Mouse (Mus musculus) T-cell, adult 2 months (primary cell): Measurements from ENCODE around the gene Blvrb.
A peak's percentile ranks its signal among the peaks of the same experiment; 100 is the strongest.

Experiments used
- DNase-seq: peaks from one replicate; pipeline ENCODE4 v3.0.0; 2022; ENCODE audit warnings: low spot score

The Blvrb gene

GRCm38 (mm10) chr7:27447419-27448286 is at the start of gene Blvrb, which contains the start of gene Sptbn4:
TSS of gene Blvrb (plus strand) at chr7:27447978.
TSS of gene Sptbn4 (minus strand) at chr7:27447686.
- DNase-seq: peak; percentile 97

DNA sequence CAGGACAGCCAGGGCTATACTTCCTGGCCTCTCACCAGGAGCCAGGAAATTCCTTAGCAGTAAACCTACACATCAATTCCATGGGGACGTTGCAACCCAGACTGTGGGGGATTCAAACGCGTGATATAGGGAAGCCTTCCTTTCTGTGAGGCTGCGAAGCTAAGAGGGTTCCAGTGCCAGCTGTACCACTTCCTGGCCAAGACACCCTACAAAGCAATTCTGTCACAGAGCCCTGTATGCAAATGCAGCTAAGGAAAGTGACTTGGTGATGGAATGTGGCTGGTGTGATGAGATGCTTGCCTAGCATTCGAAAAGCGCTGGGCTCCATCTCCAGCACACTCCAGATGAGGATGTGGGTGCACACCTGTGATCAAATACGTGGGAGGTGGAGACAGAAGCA is 47.2 kb upstream of the Blvrb start:
- DNase-seq: no peak

- peak; percentile 43 for DNase-seq
Measured at GRCm38 (mm10) chr7:27402675-27403074, 45.1 kb upstream of the Blvrb start.

DNA sequence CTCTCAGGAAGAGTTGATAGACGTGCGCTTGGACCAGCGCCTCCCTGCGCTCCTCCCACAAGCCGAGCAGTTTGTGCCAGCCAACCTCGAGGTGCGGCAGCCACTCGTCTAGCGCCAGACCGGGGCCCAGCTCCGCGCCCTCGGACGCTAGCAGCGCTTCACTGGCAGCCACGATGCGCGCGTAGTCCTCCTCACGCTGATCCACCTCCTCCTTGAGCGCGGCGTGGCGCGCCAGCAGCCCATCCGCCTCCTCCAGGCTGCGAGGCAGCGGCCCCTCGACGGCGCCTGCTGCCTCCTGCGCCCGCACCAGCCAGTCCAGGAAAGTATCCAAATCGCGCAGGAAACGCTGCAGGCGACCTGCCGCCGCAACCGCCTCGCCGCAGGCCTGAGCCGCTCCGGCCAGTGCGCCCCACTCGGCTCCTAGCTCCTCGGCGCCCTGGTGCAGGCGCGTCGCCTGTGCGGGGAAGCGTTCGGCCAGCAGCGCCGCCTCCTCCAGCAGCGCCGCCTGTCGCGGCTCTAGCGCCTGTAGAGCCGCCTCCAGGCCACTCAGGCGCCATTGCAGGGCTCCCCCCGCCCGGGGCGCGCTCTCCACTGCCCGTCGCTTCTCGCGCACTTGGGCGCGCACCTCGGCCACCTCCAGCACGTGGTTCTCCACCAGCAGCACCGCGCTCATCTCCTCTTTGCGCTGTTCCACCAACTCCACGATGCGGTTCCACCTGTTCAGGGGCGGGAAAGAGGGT is 43.4 kb upstream of the Blvrb start:
- no peak for DNase-seq

DNA sequence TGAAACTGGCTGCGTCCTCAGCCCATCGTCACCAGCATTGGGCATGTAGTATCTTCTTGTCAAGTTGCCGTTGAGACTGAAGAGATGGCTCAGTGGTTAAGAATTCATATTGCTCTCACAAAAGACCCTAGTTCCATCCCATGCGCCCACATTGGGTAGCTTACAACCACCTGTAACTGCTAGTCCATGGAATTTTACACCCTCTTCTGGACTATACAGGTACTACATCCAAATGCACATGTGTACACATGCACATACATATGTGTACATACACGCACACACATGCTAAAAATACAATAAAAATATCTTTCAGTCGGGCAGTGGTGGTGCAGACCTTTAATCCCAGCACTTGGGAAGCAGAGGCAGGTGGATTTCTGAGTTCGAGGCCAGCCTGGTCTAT is 41.3 kb upstream of the Blvrb start:
- DNase-seq: no peak

DNA sequence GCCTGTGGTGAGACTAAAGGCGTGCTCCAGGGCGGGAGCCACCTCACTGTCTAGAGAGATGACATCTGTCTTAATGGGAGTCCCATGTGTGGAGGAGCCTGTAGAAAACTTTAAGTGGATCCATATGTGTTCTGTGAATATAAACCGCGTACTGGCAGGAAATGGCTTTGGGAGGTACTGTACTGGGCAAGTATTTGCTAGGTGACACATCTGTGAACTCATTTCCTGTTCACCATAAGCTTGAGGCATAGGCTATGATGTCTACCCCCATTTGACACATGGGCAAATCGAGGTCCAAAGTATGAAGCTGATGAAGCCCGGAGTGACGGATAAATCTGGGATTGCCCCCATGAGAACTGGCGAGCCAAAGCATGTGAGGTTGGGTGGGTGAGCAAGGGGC is 40.0 kb upstream of the Blvrb start:
- no peak for DNase-seq

DNA sequence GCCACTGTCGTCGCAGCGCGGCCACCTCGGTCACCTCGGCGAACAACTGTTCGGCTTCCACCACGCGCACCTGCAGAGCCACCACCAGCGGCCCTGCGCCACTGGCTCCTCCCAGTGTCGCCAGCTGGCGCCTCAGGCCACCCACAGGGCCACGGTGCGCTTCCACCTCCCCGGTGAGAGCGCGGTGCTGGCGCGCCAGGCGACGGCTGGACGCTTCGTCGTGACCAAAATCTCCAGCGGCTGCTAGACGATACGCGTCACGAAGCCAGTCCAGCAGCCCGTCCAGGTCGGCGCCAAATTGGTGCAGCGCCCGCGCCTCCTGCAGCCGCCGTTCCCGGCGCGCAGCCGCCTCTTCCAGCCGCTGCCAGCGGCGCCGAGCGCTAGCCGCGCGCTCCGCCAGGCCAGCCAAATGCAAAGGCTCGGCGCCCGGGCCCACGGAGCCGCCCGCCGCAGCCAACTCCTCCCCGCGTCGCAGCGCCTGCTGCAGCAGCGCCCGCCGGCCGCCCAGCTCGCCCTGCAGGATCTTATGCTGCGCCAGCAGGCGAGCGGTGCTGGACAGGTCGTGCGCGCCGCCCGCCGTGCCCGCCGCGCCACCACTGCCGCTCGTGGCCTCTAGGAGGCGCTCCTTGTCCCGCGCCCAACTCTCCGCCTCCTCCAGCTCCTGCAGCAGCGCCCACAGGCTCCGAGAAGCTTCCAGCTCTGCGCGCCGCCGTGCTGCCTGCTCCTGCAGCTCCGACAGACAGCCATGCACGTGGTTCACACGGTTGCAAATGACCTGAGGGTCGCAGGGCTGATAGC is 39.2 kb upstream of the Blvrb start:
- DNase-seq: peak; percentile 40

DNA sequence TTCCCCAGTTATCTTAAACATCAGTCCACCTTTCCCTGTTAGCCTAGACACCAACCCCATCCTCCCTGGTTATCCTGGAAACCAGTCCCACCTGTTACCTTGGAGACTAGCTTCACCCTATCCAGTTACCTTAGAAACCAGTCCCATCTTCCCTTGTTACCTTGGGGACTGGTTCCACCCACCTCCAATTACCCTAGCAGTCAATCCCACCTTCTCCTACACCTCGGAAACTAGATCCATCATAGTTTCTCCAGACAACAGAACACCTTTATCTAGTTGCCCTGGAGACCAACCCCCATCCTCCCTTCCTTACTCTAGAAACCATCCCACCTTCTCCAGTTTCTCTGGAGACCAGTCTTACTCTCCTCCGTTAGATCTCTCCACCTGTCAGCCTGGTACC is 30.6 kb upstream of the Blvrb start:
- DNase-seq: no peak

DNA sequence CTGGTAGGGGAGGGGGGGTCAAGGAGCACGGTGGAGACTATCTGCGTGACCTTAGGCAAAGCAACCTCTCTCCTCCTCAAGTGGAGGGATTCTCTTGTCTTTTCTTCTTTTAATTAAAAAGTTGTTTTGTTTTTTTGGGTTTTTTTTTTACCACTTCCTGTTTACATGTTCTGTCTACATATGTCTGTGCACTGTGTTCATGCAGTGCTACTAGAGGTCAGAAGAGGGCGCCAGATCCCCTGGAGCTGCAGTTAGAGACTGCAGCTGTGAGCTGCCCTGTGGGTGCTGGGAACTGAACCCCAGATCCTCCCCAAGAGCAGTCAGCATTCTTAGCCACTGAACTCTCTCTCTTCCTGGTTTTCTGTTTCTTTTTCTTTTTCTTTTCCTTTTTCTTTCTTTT is 28.7 kb upstream of the Blvrb start:
- no peak for DNase-seq

DNA sequence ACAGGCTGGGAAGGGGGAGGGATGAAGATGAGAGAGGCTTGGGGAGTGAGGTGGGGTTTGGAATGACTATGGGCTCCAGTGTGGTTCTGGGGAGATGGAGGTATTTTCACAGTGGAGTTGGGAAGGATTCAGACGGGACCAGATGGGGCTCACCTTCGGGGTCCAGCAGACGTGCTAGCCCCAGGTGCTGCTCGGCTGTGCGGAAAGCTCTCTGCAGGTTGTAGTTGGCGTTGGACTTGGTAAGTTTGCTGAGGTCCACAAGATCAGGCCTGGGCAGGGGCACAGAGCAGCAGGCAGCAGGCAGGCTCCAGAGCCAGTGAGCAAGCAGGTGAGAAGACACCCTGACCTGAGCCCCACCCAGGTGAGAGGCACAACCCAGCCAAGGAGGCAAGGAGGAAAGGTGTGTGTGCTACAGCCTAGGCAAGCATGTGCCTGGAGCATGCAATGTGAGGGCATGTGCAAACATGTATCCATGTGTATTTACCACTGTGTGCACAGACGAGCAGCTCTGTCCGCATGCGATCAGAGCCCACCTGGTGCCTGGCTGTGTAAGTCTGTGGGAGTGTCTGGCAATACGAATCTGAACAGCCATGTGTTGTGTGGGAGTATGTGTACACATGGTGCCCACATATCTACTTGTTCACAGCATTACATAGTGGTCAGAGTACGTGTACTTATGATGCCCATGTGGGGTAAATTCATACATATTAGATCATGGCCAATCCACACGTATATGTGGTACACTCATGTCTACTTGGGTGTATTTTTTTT is 24.0 kb upstream of the Blvrb start:
- DNase-seq: no peak

GRCm38 (mm10) chr7:27427387-27427786 is 20.4 kb upstream of the Blvrb start:
- DNase-seq: no peak

DNA sequence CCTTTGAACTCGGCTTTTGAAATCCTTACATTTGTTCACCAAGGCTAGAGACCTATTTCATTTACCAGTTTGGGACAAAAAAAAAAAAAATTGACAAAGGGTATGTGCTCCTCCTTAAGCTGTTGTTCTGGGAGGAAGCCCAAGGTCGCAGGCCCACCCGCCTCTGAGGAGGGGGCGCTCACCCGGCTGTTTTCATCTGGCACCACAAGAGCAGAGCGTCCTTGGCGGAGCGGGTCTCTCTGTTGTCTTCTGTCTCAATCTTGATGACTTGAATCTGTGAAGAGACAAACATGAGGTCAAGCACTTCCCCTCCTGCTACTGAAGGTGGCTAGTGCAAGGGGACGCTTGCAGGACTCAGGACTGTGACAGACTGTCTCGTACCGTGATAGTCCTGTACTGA is 19.8 kb upstream of the Blvrb start:
- DNase-seq: no peak

DNA sequence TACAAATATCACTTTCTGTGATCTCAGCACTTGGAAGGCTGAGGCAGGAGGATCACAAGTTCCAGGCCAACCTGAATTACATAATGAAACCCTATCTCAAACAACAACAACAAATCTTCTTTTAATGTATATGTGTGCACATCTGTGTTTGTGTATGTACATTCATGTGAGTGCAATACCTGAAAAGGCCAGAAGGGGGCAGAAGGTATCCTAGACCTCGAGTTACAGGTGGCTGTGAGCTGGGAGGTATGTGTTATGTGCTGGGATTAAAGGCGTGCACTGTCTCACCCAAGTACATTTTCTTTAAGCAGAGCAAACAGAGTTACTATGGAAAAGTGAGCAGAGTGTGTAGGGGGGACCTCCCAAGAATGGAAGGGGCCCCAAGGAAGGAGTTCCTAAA is 18.6 kb upstream of the Blvrb start:
- no peak for DNase-seq

DNA sequence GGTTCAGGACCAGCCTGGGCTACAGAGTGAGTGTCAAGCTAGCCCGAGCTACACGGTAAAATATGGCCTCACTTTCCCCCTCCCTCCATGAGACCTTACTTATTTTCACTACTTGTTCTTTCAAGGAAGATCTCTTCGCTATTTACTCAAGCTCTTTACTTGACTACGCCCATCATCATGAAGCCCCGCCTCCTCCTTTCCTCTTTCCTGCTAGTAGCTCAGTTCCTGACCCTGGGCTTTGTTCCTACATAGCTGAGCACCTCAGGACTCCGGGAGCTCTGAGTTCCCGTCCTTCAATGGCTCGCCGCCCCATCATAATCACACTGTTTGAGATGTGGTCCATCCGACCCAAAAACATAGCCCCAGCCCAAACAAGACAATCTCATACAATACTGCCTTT is 14.4 kb upstream of the Blvrb start:
- DNase-seq: no peak

- no peak for DNase-seq
Measured at GRCm38 (mm10) chr7:27433794-27434193, 14.0 kb upstream of the Blvrb start.

DNA sequence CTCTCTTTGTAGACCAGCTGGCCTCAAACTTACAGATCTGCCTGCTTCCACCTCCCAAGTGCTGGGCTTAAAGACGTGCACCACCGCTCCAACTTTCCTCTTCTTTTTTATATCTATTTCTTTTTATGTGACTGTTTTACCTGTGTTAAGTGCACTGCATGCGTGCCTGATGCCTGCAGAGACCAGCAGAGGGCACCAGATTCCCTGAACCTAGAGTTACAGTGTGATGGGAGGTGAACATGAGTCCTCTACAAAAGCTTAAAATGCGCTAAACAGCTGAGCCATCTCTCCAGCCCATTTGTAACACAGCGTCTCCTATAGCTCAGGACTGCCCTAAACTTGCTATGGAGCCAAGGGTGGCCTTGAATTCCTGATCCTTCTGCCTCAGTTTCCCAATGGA is 10.2 kb upstream of the Blvrb start:
- peak; percentile 30 for DNase-seq

DNA sequence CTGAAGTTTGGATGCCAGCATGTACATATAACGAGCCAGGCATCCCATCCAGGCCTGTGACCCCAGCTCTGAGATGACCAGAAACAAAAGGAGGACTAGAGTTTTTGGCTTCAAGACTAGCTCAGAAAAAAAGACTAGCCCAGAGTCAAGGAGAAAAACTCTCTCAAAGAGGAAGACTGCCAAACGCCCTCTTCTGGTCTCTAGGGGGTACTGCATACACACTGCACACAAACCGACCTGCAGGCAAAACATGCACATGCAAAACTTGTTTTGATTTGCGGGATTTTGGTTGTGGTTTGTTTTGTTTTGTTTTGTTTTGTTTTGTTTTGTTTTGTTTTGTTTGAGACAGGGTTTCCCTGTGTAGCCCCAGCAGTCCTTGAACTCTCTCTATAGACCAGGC is 7.8 kb upstream of the Blvrb start:
- DNase-seq: no peak

- no peak for DNase-seq
Measured at GRCm38 (mm10) chr7:27446051-27446450, 1.7 kb upstream of the Blvrb start.

DNA sequence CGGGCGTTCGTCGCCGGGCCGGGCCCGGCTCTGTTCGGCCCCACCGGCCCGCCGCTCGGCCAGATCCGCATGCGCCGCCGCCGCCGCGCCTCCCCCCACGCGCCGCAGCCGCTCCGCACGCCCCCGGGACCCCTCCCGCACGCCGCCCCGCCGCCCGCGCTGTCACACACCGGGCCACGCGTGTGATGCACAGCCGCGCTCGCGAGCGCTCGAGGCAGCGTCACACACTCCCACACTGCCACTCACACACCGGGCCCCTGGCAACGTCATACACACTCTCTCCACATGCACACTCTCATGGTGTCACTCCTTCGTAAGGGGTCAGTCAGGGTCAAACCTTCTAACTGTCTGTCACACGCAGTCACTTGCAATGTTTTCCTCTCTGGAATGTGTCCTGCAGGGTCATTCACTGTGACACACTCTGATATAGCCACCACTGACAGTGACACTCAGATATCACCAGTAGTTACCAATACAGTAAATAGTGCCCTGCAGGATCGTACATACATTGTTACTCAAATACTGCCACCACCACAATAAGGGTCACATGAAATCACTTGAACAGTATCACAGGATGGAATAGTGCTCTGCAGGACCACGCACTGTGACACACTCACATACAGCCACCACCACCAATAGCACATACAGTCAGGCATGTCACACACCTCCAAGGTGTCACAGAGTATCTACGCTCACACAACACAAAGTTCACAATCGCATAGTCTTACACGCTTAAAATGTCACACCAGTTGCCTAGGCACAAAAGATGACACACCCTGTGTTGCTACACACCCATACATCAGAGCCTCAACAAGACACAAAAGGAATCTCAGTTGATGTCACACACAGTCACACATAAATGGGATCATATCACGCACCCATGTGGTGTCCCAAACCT is 1.0 kb upstream of the Blvrb start:
- DNase-seq: peak; percentile 34

DNA sequence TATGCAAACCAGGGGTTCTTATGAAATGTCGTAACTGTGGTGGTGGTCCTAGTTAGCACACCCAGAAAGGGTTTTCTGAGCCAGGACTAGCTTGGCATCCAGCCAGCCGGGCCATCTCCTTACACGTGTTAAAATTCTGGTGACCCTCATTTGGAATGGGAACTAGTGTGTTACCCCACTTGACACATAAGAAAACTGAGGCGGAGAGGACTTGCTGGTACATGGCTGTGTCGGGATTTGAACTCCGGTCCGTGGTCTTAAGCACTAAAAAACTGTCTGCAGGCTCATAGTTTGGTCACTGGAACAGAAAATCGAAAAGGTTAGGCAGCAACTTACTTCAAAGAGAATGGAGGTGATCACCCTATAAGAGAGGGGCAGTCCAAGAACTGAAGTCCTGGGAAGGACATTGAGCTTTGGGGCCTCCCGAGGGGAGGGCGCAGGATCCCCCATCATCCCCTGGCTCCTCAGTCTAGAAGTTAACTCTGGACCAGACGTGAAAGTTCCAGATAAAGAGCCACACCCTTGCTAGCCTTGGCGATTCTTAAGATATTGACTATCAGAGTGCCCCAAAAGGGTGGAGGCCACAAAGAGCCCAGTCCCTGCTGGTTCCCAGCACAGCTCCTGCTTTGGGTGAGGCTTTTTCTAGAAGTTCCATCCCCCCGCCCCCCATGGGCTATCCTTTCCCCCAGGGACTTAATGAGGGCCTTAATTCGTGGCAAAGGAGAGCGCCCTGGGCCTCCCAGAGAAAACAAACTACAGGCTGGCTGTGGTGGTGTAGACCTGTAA is 836 bp downstream of the Blvrb start:
- DNase-seq: no peak
